Mouse (Mus musculus) small intestine, adult 2 months (tissue): ENCODE results near the gene Usp29.

ENCODE experiments used
- CTCF ChIP-seq: fragments of 200-500 bp; IDR thresholded peaks from 2 replicates; pipeline ENCODE4 v1.5.1; 2012; ENCODE audit warnings: low read depth, mild to moderate bottlenecking, control low read depth, inconsistent platforms, low read length, moderate library complexity, mixed read lengths; ENCODE audit not compliant: insufficient replicate concordance, insufficient read length; ENCODE audit errors: extremely low read depth
- POLR2A ChIP-seq: fragments of 200-500 bp; IDR thresholded peaks from 2 replicates; pipeline ENCODE4 v1.6.1; 2012; ENCODE audit warnings: low read depth, mild to moderate bottlenecking, control low read depth, inconsistent platforms, low read length, moderate library complexity

GRCm38 (mm10) chr7:6976890-6977289 lies 246.5 kb downstream of the Usp29 start:
- TF ChIP-seq CTCF (no peak), POLR2A (no peak)
